Mouse (Mus musculus) ZHBTc4 (cell line): Measurements from ENCODE around the gene Gm3005.
"Not testable (repeated sequence)": the region's sequence is repeated elsewhere in the genome, so short reads cannot be mapped to it uniquely, and the experiment has no call there.

Experiments
- DNase-seq: peaks from one replicate; pipeline ENCODE4 v3.0.0-alpha.2; 2011; ENCODE audit warnings: low read depth, low spot score

The Gm3005 gene

GRCm38 (mm10) chr14:3427803-3428202 is at the start of gene Gm3005:
Gene Gm3005 (plus strand): TSS chr14:3428103.
- DNase-seq, result not testable (repeated sequence)

DNA sequence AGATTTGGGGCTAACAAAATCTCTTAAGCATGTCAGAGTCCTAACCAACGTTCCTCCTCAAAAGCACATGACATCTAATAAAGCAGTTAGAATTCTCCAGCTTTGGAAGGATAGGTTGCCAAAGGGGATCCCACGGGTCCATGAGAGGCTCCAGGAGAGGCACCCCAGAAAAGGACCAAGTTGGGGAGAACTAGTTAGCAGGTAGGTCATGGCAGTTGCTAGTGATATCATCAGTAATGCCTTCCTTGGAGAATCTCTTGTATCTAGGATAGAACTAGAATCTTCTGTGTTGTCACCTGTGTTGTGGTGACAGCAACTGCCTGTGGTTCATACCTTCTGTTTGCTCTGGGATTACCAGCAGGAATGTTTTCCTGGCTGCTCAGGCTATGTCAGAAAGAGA is 33.1 kb upstream of the Gm3005 start, which contains the start of gene Gm10413:
Gene Gm10413, plus strand, starts transcription at position 301 of the 400 bp plus-strand sequence.
- DNase-seq, result not testable (repeated sequence)

DNA sequence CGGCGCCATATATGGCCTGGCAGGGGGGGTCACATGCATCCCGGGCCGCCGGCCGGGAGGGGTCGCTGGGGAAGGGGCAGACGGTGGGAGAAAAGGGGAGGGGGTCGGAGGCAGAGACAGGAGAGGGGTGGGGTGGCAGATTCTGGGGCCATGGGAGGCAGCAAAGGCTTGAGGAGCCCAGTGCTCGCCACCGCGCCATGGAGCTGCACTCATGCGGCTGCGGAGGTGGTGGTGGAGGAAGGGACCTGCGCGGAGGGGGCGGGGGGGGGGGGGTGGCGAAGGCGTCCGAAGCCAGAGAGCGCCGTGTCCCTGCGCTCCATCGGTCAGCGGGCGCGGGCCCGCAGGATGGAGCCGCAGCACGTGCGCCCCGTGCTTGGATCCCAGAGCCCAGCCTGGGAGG is 15.6 kb upstream of the Gm3005 start, which contains the start of gene Gm10409:
Gene Gm10409, plus strand, starts transcription at position 301 of the 400 bp plus-strand sequence.
- DNase-seq, result not testable (repeated sequence)

- not testable (repeated sequence) for DNase-seq
Measured at GRCm38 (mm10) chr14:3449079-3449478, 21.2 kb downstream of the Gm3005 start, which contains the start of gene Gm10408. Gene Gm10408 (plus strand): TSS chr14:3449379.

- DNase-seq, result not testable (repeated sequence)
Measured at GRCm38 (mm10) chr14:3634212-3634611, 206.3 kb downstream of the Gm3005 start, which contains the start of gene Gm3012. Gene Gm3012 (plus strand): TSS chr14:3634512.
